Mouse (Mus musculus) C2C12 (cell line): ENCODE measurements around the gene Nol9. TPM values are rescaled to one million over a fixed set of nuclear protein-coding genes. Genes with fewer than 3 reads are reported as not detected.
A peak's percentile ranks its signal among the peaks of the same experiment; 100 is the strongest.

Source experiments
- H3K27me3 ChIP-seq: one replicate; pipeline ENCODE4 v1.6.1; 2011; ENCODE audit not compliant: control insufficient read depth, insufficient read depth, insufficient read length
- H3K36me3 ChIP-seq: one replicate; pipeline ENCODE4 v1.6.1; 2011; ENCODE audit not compliant: control insufficient read depth, insufficient read depth
- H3K4me3 ChIP-seq: one replicate; pipeline ENCODE4 v1.5.1; 2011; ENCODE audit warnings: mild to moderate bottlenecking, control low read depth; ENCODE audit not compliant: poor library complexity, insufficient read depth, severe bottlenecking
- H3K79me2 ChIP-seq: one replicate; pipeline ENCODE4 v1.6.1; 2011; ENCODE audit not compliant: control insufficient read depth, insufficient read depth
- H3K79me3 ChIP-seq: one replicate; pipeline ENCODE4 v1.6.1; 2011; ENCODE audit warnings: low read depth, control low read depth
- H3ac ChIP-seq: one replicate; pipeline ENCODE3; 2011; ENCODE audit warnings: low read depth; ENCODE audit not compliant: control insufficient read depth, insufficient read length
- CEBPB ChIP-seq: IDR thresholded peaks from one replicate; pipeline ENCODE4 v1.6.1; 2011; ENCODE audit warnings: low read depth, mild to moderate bottlenecking, control low read depth, moderate library complexity
- CTCF ChIP-seq: IDR thresholded peaks from one replicate; pipeline ENCODE4 v1.5.1; 2011; ENCODE audit not compliant: control insufficient read depth, insufficient read depth, insufficient read length
- FOSL1 ChIP-seq: IDR thresholded peaks from one replicate; pipeline ENCODE4 v1.8.0; 2011; ENCODE audit warnings: mild to moderate bottlenecking, low read length; ENCODE audit not compliant: poor library complexity, insufficient read depth, severe bottlenecking
- MAX ChIP-seq: IDR thresholded peaks from one replicate; pipeline ENCODE4 v1.6.1; 2011; ENCODE audit warnings: mild to moderate bottlenecking, control low read depth
- MYOD1 ChIP-seq: IDR thresholded peaks from one replicate; pipeline ENCODE4 v1.6.1; 2011; ENCODE audit warnings: low read depth; ENCODE audit not compliant: control insufficient read depth, insufficient read length
- MYOG ChIP-seq: IDR thresholded peaks from one replicate; pipeline ENCODE4 v1.6.1; 2011; ENCODE audit not compliant: control insufficient read depth, insufficient read length; ENCODE audit errors: extremely low read depth
- USF1 ChIP-seq: IDR thresholded peaks from one replicate; pipeline ENCODE4 v1.6.1; 2011; ENCODE audit warnings: low read depth, mild to moderate bottlenecking, control low read depth, moderate library complexity
- polyA plus RNA-seq: library from polyadenylated mRNA; unstranded; fragments of >200 nt; fragmentation: generic; extraction: Trizol; gene quantifications from one replicate; pipeline ENCODE4 v1.2.1, GENCODE M21; 2012; ENCODE audit warnings: missing spikeins

The Nol9 gene
- polyA plus RNA-seq, 1 experiment, result 39.7 TPM

DNA sequence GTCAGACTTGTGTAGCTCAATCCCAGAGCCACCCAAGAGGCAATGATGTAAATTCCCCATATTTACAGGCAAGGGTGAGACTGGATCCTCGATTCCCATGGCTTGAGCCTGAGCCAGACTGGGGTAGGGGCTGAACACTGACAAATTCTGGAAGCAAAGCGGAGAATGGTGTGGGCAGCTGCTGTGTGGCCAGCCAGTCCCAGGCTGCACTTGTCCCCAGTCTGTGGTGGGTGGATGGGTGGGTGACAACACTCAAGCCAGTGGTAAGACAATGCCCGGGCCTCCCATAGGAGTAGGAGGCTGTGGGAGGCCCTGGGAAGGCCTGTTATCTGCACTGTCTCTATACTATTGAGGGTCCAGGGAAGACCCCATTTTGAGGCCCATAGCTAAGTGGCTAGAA is 30.1 kb downstream of the Nol9 start:
- TF ChIP-seq MYOD1 (no peak), CEBPB (no peak), CTCF (no peak), MYOG (no peak), USF1 (no peak), MAX (no peak), FOSL1 (no peak)
- H3K79me3 ChIP-seq, result no peaks in the 10 kb centered on the region
- H3K36me3 ChIP-seq, result no peaks in the 10 kb centered on the region
- no peak overlapping the region for H3K4me3 ChIP-seq
- H3K27me3 ChIP-seq, result no peaks in the 10 kb centered on the region
- H3ac ChIP-seq, result no peak overlapping the region
- H3K79me2 ChIP-seq, result no peaks in the 10 kb centered on the region

DNA sequence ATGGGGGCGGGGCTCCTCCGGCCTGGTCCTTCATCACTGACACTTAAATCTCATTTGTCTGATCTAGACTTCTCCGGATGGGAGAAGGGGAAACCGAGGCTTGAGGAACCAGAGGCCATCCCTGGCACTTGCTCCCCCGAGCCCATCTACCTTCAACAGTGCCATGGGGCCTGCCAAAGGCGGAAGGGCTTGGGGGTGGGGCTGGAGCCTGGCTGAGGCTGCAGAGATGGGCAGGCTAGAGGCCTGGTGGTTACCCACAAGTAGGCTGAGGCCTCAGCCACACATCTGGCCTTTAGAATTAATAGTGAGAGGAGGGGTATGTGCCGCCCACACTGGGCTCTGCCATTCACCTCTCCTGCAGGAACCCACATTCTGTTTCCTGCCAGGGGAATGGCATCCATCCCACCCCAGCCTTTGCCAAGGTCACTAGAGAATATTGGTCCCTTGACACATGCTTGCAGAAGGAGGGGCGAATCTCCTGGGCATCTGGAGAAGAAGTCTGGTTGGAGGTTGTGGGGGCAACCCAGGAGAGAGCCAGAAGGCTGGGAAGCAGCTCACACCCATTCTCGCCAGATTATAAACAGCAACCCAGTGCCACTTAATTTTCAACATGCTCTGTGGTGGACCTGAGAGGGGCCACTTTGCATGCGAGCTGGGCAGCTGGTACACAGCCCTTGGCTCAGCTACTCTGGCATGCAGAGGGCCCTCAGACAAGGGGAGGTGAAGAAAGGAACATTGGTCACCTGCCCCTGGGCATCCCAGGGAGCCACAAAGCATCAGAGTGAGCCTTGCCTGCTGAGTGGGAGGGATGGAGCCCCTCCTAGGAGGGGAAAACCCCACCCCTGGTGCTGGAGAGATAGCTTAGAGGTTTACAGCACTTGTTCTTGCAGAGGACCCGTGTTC is 31.6 kb downstream of the Nol9 start:
- H3K79me3 ChIP-seq, result no peaks in the 10 kb centered on the region
- no peaks in the 10 kb centered on the region for H3K36me3 ChIP-seq
- no peak overlapping the region for H3ac ChIP-seq
- H3K4me3 ChIP-seq, result no peak overlapping the region
- H3K27me3 ChIP-seq, result no peaks in the 10 kb centered on the region
- no peaks in the 10 kb centered on the region for H3K79me2 ChIP-seq
- TF ChIP-seq USF1 (no peak), MAX (no peak), MYOD1 (no peak), CTCF (no peak), CEBPB (no peak), MYOG (no peak), FOSL1 (no peak)

- Histone ChIP-seq H3K79me2 (no peaks in the 10 kb centered on the region), H3K36me3 (no peaks in the 10 kb centered on the region), H3ac (no peak within 1 kb of the TSS), H3K4me3 (no peak within 1 kb of the TSS), H3K27me3 (no peaks in the 10 kb centered on the region), H3K79me3 (no peaks in the 10 kb centered on the region)
- TF ChIP-seq MYOD1 (peak; percentile 5), CTCF (no peak), CEBPB (no peak), FOSL1 (no peak)
These were observed 33.0 kb downstream of the Nol9 start, which contains the start of gene Plekhg5 for GRCm38 (mm10) chr4:152072121-152072601. Gene Plekhg5, plus strand, starts transcription at chr4:152072498.

DNA sequence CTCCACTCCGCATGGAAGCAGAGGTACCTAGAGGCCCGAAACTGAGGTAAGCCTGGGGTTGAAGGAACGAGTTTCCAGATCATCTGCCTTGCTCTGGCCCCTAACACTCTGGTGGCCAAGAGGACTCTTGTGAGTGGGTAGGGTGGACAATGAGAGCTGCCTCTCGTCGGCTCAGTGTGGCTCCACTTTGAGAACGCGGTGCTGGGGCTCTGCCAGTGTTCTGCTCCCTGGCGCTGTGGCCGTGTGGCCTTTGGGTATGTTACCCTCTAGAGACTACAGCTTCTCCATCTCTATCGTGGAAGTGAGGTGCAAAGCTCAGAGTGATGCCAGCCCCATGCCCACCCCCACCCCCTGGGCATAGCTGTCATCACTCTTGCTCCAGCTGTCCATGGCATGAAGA is 33.5 kb downstream of the Nol9 start:
- Histone ChIP-seq H3K79me3 (no peaks in the 10 kb centered on the region), H3K4me3 (no peak overlapping the region), H3K79me2 (no peaks in the 10 kb centered on the region), H3K27me3 (no peaks in the 10 kb centered on the region), H3K36me3 (no peaks in the 10 kb centered on the region), H3ac (no peak overlapping the region)
- TF ChIP-seq MYOG (no peak), CEBPB (no peak), MAX (no peak), MYOD1 (no peak), USF1 (no peak), CTCF (no peak), FOSL1 (no peak)

DNA sequence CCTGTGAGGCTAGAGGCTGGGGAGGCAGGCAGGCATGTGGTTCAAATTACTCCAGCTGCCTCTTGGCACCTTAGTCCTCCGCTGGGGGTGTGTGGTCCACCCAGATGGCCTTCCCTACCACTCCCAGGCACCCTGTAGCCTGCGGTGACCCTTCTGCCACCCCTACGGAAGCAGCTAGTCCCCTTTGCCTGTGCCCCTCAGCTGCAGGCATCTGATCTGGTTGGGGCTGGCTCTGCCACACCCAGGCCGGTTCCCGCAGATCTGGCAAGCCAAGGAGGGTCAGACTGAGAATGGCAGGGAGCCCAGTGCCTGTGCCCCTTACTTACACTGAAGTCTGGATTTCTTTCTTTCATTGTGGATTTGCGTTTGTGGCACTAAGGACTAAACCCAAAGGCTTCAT is 34.6 kb downstream of the Nol9 start:
- Histone ChIP-seq H3K79me3 (no peaks in the 10 kb centered on the region), H3K27me3 (no peaks in the 10 kb centered on the region), H3ac (no peak overlapping the region), H3K4me3 (no peak overlapping the region), H3K36me3 (no peaks in the 10 kb centered on the region), H3K79me2 (no peaks in the 10 kb centered on the region)
- no peak for TF ChIP-seq USF1
- no peak for TF ChIP-seq FOSL1
- no peak for TF ChIP-seq MAX
- TF ChIP-seq CTCF, result no peak
- no peak for TF ChIP-seq CEBPB
- no peak for TF ChIP-seq MYOG
- no peak for TF ChIP-seq MYOD1
